Mouse (Mus musculus) B cell, adult 67 days (primary cell): ENCODE measurements around the gene Ucn3. TPM values are rescaled to one million over a fixed set of nuclear protein-coding genes. Genes with fewer than 3 reads are reported as not detected.

ENCODE experiments used
- total RNA-seq, 2 experiments: library from RNA; stranded (reverse); gene quantifications; 4 replicates each; pipeline ENCODE4 v1.2.4; 2023

The Ucn3 gene
- not detected for total RNA-seq

DNA sequence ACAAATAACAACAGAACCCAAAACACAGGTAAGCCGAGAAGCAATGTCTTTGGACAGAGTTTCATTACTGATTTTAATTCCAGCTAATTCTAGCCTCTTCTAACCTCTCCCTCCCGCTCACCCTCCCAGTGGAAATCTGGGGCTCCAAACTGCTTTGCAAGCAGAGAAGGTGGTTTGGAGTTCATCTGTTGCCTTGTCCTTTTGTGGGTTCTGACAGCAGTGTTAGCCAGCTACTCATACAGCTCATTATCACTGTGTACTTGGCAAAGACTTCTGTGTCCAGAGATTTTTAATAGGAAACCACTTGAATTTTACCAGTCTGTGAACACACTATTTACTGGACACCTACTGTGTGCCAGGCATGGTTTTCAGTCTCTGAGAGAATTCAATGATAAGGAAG, at the start of gene Ucn3:
Gene Ucn3 (minus strand): TSS at position 101 of the 400 bp plus-strand sequence.

DNA sequence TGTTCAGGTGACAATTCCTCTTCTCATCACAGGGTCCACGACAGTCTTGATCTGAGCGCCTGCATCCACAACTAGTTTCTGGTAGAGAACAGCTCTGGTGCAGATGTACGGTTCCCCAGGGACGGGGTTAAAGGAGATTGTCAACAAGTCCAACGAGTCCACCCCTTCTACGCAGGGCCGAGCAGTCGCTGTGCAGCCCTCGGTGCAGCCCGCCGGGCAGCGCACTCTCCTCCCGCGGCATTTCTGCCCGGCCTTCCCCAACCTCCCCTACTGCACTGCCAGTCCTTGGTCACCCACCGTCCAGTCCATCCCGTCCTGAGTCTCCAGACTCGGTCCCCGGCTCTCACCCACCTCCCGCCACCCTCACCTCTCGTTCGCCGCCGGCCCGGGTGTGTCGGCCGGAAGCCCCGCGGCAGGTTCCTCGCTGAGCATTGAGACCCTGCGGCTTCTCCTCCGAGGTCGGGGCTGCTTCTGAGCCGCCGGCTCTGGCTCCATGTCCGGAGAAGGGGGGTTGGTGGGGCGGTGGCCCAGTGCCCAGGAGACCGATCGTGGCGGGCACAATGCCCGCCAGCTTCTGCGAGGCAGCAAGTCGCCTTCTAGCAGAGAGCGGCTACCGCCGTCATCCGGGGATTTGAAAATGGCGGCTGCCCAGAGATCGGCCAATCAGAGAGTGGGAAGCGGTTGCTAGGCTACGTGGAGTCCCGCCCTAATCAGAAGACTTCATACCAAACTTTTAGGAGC, 27.4 kb downstream of the Ucn3 start, which contains the start of the genes Net1 and Tubal3:
Gene Net1 (minus strand): TSS at position 650 of the 741 bp plus-strand sequence.
Gene Tubal3 (plus strand): TSS at position 704 of the 741 bp plus-strand sequence.

Other genes with a start within 250 kb of the Ucn3 start
- gene Calml3, start 141.0 kb downstream of the Ucn3 start, total RNA-seq, result not detected
- gene Calm4, start 107.6 kb downstream of the Ucn3 start, total RNA-seq, result not detected
- gene Calm5, start 91.2 kb downstream of the Ucn3 start, total RNA-seq, result not detected
- gene Net1, start 27.1 kb downstream of the Ucn3 start, total RNA-seq, result 10 to 100 TPM; 19.8 to 33.1 TPM
- gene Tubal3, start 27.1 kb downstream of the Ucn3 start, total RNA-seq, result not detected
- not detected for gene Akr1c14, start 103.7 kb upstream of the Ucn3 start, total RNA-seq
- gene Akr1c18, start 205.3 kb upstream of the Ucn3 start, total RNA-seq, result not detected
- under 1 TPM; 0.44 to 0.98 TPM for gene Akr1c13, start 245.8 kb upstream of the Ucn3 start, total RNA-seq